Mouse (Mus musculus) G1E (cell line): Measurements from ENCODE around the gene Grb2.

ENCODE experiments used
- CTCF ChIP-seq: IDR thresholded peaks from 2 replicates; pipeline ENCODE4 v1.5.1; 2012; ENCODE audit warnings: low read depth, low read length, inconsistent platforms, mixed read lengths
- GATA1 ChIP-seq: IDR thresholded peaks from 2 replicates; pipeline ENCODE4 v1.6.1; 2012; ENCODE audit warnings: borderline replicate concordance, low read length, inconsistent platforms, mixed read lengths

DNA sequence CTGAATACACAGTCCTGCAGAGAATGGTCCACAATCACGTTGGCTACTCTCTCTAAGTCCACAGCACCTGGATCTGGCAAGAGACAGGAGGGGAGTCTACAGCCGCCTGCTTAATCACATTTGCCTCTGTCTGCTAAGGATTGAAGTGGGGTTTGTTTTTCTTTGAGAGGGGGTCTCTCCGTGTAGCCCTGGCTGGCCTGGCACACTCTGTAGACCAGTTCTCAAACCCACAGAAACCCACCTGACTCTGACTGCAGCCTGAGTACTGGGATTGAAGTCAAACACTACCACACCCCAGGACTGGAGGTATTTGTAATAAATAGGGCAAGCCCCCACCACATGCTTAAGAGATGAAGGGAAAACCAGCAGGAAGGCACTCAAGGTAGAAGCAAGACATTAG lies 98.8 kb downstream of the Grb2 start:
- TF ChIP-seq CTCF (no peak), GATA1 (no peak)
